Mouse (Mus musculus): ENCODE measurements around the gene Eid2b. TPM values are rescaled to one million over a fixed set of nuclear protein-coding genes. Genes with fewer than 3 reads are reported as not detected.
A peak's percentile ranks its signal among the peaks of the same experiment; 100 is the strongest.

Eid2b gene
- total and polyA plus RNA-seq, 2 experiments from 2014 or later: 52.8 to 64.2 TPM

GRCm38 (mm10) chr7:28262861-28263260 is 14.7 kb upstream of the Eid2b start:
- H3K4me2 ChIP-seq (ENCODE audit: low read depth, low read length, poor library complexity, severe bottlenecking): no peak overlapping the region
- no peak for ATAC-seq (ENCODE audit: low FRiP score)
- TF ChIP-seq CTCF (IDR thresholded peaks at IDR 0.05): no peak
- H3K27me3 ChIP-seq (ENCODE audit: insufficient read depth, low read length): no peaks in the 10 kb centered on the region
- H3K9ac ChIP-seq (replicated peaks; ENCODE audit: low read length, poor library complexity, severe bottlenecking): no peak overlapping the region
- H3K36me3 ChIP-seq (ENCODE audit: insufficient read depth, low read length): no peaks in the 10 kb centered on the region
- WGBS: 42% methylated on average over 5 of the region's 5 CpGs
- no peak for DNase-seq (ENCODE audit: low spot score)
- no peak overlapping the region for H3K4me3 ChIP-seq (ENCODE audit: low read depth, low read length)
- no peaks in the 10 kb centered on the region for H3K9me3 ChIP-seq (ENCODE audit: low read length)
- H3K4me1 ChIP-seq (ENCODE audit: insufficient read depth, low read length): no peaks in the 10 kb centered on the region
- H3K27ac ChIP-seq (ENCODE audit: low read depth, low read length): no peak overlapping the region

- ATAC-seq (ENCODE audit: low FRiP score): no peak
- H3K9me3 ChIP-seq (ENCODE audit: low read length): no peaks in the 10 kb centered on the region
- 7% methylated on average over 15 of the region's 15 CpGs for WGBS
Observed at GRCm38 (mm10) chr7:28263786-28264185, 13.8 kb upstream of the Eid2b start.

GRCm38 (mm10) chr7:28265391-28265790 is 12.1 kb upstream of the Eid2b start:
- ATAC-seq (ENCODE audit: low FRiP score): no peak
- H3K27ac ChIP-seq (ENCODE audit: low read depth, low read length): no peak overlapping the region
- H3K4me3 ChIP-seq (ENCODE audit: low read depth, low read length): no peak overlapping the region
- no peaks in the 10 kb centered on the region; the same call in 1 of the 2 replicates for H3K4me1 ChIP-seq (ENCODE audit: insufficient read depth, low read length)
- no peak for DNase-seq (ENCODE audit: low spot score)
- H3K27me3 ChIP-seq (ENCODE audit: insufficient read depth, low read length): no peaks in the 10 kb centered on the region
- no peak overlapping the region for H3K4me2 ChIP-seq (ENCODE audit: low read depth, low read length, poor library complexity, severe bottlenecking)
- no peak for TF ChIP-seq CTCF (IDR thresholded peaks at IDR 0.05)
- 92% methylated on average over 13 of the region's 13 CpGs for WGBS
- no peaks in the 10 kb centered on the region for H3K36me3 ChIP-seq (ENCODE audit: insufficient read depth, low read length)
- no peaks in the 10 kb centered on the region for H3K9me3 ChIP-seq (ENCODE audit: low read length)
- no peak overlapping the region for H3K9ac ChIP-seq (replicated peaks; ENCODE audit: low read length, poor library complexity, severe bottlenecking)

More at GRCm38 (mm10) chr7:28263786-28264185, 13.8 kb upstream of the Eid2b start:
- H3K27me3 ChIP-seq (ENCODE audit: insufficient read depth, low read length): no peaks in the 10 kb centered on the region
- no peaks in the 10 kb centered on the region for H3K36me3 ChIP-seq (ENCODE audit: insufficient read depth, low read length)
- DNase-seq (ENCODE audit: low spot score): peak; percentile 14
- TF ChIP-seq CTCF (IDR thresholded peaks at IDR 0.05): peak; percentile 46; the same call in 1 of the 2 replicates
- no peak overlapping the region for H3K4me2 ChIP-seq (ENCODE audit: low read depth, low read length, poor library complexity, severe bottlenecking)
- no peaks in the 10 kb centered on the region for H3K4me1 ChIP-seq (ENCODE audit: insufficient read depth, low read length)
- no peak overlapping the region for H3K9ac ChIP-seq (replicated peaks; ENCODE audit: low read length, poor library complexity, severe bottlenecking)
- H3K4me3 ChIP-seq (ENCODE audit: low read depth, low read length): no peak overlapping the region
- no peak overlapping the region for H3K27ac ChIP-seq (ENCODE audit: low read depth, low read length)

- peak; percentile 96 for DNase-seq (ENCODE audit: low spot score)
- 7% methylated on average over 57 of the region's 57 CpGs for WGBS
- peaks cover 1% of the 10 kb centered on the region; the same call in 1 of the 2 replicates for H3K36me3 ChIP-seq (ENCODE audit: insufficient read depth, low read length)
Observed at GRCm38 (mm10) chr7:28267129-28268041, 10.2 kb upstream of the Eid2b start, which contains the start of gene Eid2. Gene Eid2, plus strand, starts transcription at chr7:28267881.

GRCm38 (mm10) chr7:28268042-28268531 is 9.5 kb upstream of the Eid2b start:
- peaks cover 4% of the 10 kb centered on the region; the same call in 1 of the 2 replicates for H3K36me3 ChIP-seq (ENCODE audit: insufficient read depth, low read length)
- peak overlapping the region; percentile 99 for H3K9ac ChIP-seq (replicated peaks; ENCODE audit: low read length, poor library complexity, severe bottlenecking)
- ATAC-seq (ENCODE audit: low FRiP score) (peak; percentile 77), DNase-seq (ENCODE audit: low spot score) (peak; percentile 30)
- whole genome bisulfite sequencing: under 1% methylated on average over 34 of the region's 62 CpGs
- H3K4me2 ChIP-seq (ENCODE audit: low read depth, low read length, poor library complexity, severe bottlenecking): peak overlapping the region; percentile 81
- H3K27ac ChIP-seq (ENCODE audit: low read depth, low read length): peak overlapping the region; percentile 93
- TF ChIP-seq CTCF (IDR thresholded peaks at IDR 0.05): no peak
- no peaks in the 10 kb centered on the region for H3K27me3 ChIP-seq (ENCODE audit: insufficient read depth, low read length)
- H3K9me3 ChIP-seq (ENCODE audit: low read length): no peaks in the 10 kb centered on the region
- no peaks in the 10 kb centered on the region; the same call in 1 of the 2 replicates for H3K4me1 ChIP-seq (ENCODE audit: insufficient read depth, low read length)
- peak overlapping the region; percentile 94 for H3K4me3 ChIP-seq (ENCODE audit: low read depth, low read length)

More at GRCm38 (mm10) chr7:28267129-28268041, 10.2 kb upstream of the Eid2b start, which contains the start of gene Eid2:
- ATAC-seq (ENCODE audit: low FRiP score): peak; percentile 93
- Histone ChIP-seq H3K27ac (ENCODE audit: low read depth, low read length) (peak within 1 kb of the TSS; percentile 93), H3K27me3 (ENCODE audit: insufficient read depth, low read length) (no peaks in the 10 kb centered on the region), H3K4me2 (ENCODE audit: low read depth, low read length, poor library complexity, severe bottlenecking) (peak within 1 kb of the TSS; percentile 81), H3K4me1 (ENCODE audit: insufficient read depth, low read length) (no peaks in the 10 kb centered on the region; the same call in 1 of the 2 replicates), H3K9me3 (ENCODE audit: low read length) (no peaks in the 10 kb centered on the region), H3K9ac (replicated peaks; ENCODE audit: low read length, poor library complexity, severe bottlenecking) (peak within 1 kb of the TSS; percentile 99), H3K4me3 (ENCODE audit: low read depth, low read length) (peak within 1 kb of the TSS; percentile 94)
- TF ChIP-seq CTCF (IDR thresholded peaks at IDR 0.05): peak; percentile 49

All from midbrain, postnatal 0 days (tissue).